Mouse (Mus musculus): ENCODE data around the gene Myh11. TPM values are rescaled to one million over a fixed set of nuclear protein-coding genes. Genes with fewer than 3 reads are reported as not detected.

Myh11 gene
- total RNA-seq, 2 experiments from 2014 or later, result 14.1 to 17.6 TPM

GRCm38 (mm10) chr16:14292205-14293199, 1.3 kb upstream of the Myh11 start:
- intact Hi-C loops (cut with DNase I), result loop anchor here (5.0 kb wide), 1 partner anchor 35 kb away; no protein-coding TSS in a partner anchor
- DNase-seq, result peak in 1 of 2 experiments; percentile 18

DNA sequence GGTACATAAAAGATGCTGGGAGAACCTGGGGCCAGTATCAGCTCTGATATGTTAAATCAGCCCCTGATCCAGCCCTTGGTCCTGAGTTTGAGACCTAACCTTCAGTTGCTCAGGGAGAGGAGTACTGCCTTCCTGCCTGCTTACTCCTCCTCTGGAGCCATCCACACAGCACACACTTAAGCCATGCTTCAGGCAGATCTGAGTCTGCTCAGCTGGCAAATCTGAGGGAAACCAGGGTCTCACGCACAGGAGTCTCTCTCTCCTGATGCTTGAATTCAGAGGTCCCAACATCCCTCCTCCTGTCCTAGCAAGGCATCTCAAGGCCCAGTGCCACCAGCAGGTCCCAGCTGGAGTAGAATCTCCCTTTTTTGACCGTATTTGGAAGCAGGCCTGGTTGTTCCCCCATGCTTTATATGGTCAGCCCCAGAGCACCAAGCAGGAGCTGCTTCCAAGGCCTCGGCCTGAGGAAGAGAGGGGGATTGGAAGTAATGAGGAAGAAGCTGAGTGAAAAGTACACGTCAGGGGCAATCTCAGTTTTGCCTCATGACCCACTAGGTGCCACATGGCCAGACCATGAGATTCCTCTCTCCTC, 18.7 kb downstream of the Myh11 start:
- intact Hi-C loops (cut with DNase I), result no loop called here
- DNase-seq, result no peak

GRCm38 (mm10) chr16:14265203-14265920, 25.8 kb downstream of the Myh11 start:
- intact Hi-C loops (cut with DNase I), result no loop called here

DNA sequence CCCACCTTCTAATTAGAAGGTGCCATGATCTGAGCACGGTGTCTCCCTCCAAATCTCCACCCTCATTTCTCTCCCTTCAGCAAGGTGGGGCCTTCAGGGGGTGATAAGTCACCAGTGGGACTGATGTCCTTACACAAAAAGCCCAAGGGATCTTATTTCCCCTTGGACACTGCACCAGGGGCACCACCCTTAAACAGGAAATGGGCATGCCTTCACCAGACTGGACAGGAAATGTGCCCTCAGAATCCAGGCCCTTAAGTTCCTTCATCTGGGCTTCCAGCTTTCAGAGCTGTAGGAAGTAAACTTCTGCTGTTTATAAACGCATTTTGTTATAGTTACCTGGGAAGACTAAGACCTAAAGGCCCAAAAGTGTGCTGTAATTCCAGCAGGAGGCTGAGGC, 26.7 kb downstream of the Myh11 start:
- intact Hi-C loops (cut with DNase I), result no loop called here
- DNase-seq, result no peak

More at GRCm38 (mm10) chr16:14265203-14265920, 25.8 kb downstream of the Myh11 start:
- DNase-seq, result no peak

DNA sequence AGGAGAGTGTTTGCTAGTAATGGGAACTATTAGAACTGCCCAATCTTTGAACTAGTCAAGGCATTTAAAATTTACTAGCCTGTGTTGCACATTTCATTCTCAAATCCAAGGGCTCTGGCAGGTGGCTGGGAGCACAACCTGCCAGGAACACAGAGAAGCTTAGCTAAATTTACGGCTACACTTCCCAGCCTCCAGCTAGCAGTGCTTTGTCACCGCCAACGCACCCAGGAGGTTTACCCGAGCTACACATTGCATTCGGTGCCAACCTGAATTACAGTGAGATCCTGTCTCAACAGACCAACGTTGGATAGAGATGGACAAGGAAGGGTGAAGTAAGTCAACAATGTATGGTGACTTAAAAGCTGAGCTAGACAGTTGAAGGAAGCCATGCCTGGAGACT, 27.9 kb downstream of the Myh11 start:
- intact Hi-C loops (cut with DNase I), result no loop called here

DNA sequence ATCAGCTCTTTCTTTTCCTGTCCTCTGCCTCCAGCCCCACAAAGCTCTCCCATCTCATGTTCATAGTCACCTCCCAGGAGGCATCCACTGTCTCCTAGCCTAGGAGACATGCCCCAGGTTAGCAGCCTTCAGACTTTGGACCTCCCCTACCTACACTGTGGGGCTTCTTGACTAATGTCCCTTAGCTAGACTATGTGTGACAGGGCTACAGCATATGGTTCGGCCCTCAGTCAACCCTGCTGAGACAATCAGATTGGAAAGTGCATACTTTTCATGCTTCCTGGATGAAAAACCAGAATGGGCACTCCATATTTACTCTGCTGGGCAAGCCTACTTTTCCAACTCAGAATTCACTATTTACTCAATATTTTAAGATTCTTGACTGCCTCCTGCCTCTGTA, 28.8 kb downstream of the Myh11 start:
- intact Hi-C loops (cut with DNase I), result no loop called here

More for the DNA sequence above, 27.9 kb downstream of the Myh11 start:
- DNase-seq, result no peak

DNA sequence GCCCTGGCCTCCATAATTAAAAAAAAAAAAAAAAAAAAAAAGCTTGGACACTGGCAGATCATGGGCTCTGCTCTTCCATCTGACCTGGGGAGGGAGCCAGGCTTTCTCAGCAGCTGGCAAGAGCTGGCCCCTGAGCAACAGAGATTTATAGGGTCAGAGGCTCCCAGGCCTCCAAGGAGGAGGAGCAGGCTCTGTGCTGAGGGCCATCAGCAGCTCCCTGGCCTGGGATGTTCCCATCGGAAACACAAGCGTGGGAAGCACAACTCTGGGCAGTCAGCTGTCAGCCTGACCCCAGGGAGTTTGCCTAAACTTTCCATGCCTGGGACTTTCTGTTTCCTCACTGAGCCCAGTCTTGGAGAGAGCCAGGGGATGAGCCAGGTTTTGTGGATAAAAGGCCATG, 32.3 kb downstream of the Myh11 start:
- DNase-seq, result peak; percentile 55 to 74
- intact Hi-C loops (cut with DNase I), result loop anchor here (5.0 kb wide), 1 partner anchor 33 kb away; the partner anchor contains the start of gene Myh11

More for the DNA sequence above, 28.8 kb downstream of the Myh11 start:
- no peak for DNase-seq

- intact Hi-C loops (cut with DNase I), result no loop called here
- no peak for DNase-seq
Measured at GRCm38 (mm10) chr16:14253586-14253985, 37.6 kb downstream of the Myh11 start.

GRCm38 (mm10) chr16:14252877-14253276, 38.3 kb downstream of the Myh11 start:
- DNase-seq, result no peak
- intact Hi-C loops (cut with DNase I), result no loop called here

DNA sequence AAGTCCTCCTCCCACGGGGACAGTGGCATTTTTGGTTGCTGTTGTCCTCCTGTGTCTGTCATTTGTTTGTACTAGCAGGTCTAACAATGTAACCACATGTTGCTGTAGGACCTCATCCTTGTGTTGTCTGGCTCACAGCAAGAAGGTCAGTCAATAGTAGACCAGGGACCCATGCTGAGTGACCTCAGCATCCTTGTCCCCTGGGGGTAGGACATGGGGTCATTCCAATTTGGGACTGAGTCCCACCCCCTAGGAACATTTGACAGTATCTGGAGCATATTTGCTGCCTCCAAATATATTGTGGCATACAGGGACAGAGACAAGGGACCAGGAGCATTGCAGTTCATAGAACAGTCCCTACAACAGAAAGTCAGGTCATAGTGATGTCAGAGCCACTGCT, 41.3 kb downstream of the Myh11 start:
- intact Hi-C loops (cut with DNase I), result no loop called here
- peak in 1 of 2 experiments; percentile 30 for DNase-seq

- intact Hi-C loops (cut with DNase I), result no loop called here
- DNase-seq, result no peak
Measured at GRCm38 (mm10) chr16:14242553-14242952, 48.6 kb downstream of the Myh11 start.

DNA sequence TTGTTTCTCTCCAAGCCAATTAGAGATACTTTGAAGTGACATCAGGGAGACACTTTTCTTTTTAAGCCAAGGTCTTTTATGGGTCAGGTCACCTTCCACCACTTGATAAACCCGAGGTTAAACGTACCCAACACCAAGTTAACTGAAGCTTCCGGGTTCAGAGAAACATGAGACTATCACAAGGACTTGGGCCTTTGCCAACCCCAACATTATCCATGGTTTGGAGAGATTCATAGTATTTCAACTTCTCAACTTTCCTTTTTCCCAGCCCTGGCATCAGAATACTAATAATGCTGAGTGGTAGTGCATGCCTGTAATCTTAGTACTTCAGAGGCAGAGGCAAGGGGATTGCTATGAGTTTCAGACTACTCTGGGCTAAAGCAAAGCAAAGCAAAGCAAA, 49.1 kb downstream of the Myh11 start:
- intact Hi-C loops (cut with DNase I), result no loop called here
- DNase-seq, result no peak

DNA sequence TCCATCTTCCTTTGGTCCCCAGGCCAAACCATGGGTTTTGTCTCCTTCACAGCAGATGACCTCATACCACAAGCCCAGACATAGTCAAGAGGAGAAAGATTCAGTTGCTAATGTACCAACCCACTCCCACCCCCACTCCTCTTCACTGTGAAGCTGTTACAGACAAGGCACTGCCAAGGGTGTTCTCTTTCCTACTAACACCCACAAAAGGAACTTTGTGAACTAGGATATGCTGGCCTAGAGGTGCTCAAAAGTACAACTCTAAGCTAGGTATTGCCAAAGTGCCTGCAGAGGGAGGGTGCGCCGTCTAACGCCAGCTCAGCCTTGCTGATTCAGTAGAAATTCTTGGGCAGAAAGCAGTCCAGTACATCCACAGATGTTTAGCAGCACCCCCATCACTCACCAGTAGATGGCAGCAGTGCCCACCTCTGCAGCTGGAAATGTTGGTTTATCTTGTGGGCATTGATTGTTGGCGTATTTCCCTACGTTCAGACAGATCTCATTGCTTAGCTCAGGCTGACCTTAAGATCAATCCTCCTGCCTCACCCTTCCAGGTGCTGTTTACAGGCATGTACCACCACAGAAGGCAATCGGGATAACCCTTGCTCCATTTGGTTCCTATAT, 54.0 kb downstream of the Myh11 start:
- intact Hi-C loops (cut with DNase I), result loop anchor here (5.0 kb wide), 2 partner anchors 75 to 210 kb away; no protein-coding TSS in a partner anchor
- DNase-seq, result peak; percentile 64 to 77

GRCm38 (mm10) chr16:14215156-14215555, 76.0 kb downstream of the Myh11 start:
- intact Hi-C loops (cut with DNase I), result no loop called here
- no peak for DNase-seq

DNA sequence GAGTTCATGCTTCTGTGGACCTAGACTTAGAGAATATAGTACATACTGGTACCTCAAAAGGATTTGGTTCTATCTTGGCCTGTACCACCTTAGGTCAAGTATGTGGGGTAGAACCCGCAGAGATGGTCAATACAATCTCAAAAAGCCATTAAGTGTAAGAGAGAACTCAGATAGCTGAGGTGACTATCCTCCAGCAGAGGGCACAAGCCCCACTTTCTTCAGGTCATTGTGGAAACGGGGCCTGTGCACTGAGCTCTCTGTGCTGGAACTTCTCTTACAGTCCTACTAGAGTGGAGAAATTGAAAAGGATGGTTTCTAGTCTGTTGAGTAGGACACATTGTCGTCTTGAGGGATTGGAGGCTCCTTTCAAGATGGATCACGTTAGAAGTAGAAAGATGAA, 92.4 kb downstream of the Myh11 start:
- no peak for DNase-seq
- intact Hi-C loops (cut with DNase I), result no loop called here

DNA sequence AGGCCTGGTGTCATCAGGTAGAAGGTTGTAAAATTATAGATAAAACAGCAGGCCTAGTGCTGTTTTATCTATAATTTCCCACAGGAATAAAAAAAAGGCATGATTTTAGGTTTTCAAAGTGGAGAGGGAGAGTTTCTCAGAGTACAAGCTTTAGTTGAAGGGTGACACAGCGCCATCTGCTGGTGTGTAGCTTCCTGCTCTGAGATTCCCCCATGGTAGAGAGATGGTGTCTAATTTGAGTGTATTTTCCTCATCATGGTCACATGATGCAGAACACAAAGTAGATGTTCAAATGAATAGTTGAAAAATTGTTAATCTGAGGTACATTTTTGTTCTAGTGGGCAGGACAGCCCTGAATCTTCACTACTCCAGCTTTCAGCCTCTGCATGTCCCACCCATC, 95.7 kb downstream of the Myh11 start:
- DNase-seq, result peak; percentile 31 to 42

GRCm38 (mm10) chr16:14194164-14194950, 96.8 kb downstream of the Myh11 start:
- no peak for DNase-seq
- intact Hi-C loops (cut with DNase I), result no loop called here

More for the DNA sequence above, 95.7 kb downstream of the Myh11 start:
- intact Hi-C loops (cut with DNase I), result no loop called here

- intact Hi-C loops (cut with DNase I), result no loop called here
Measured at GRCm38 (mm10) chr16:14185516-14185915, 105.7 kb downstream of the Myh11 start.

DNA sequence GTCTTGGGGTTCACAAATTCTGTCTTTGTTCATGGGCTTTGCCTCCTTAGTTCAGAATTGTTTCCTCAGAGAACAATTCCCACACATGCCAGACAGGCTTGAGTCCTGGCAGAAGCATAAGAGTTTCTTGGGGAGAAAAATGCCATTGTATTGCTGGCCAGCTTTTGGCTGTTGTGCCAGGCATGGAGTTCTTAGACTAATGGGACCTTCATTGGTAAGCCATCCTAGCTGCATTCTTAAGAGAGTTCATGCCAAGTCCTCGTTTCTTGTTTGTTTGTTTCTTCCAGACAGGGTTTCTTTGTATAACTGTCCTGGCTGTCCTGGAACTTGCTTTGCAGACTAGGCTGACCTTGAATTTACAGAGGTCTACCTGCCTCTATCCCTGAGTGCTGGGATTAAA, 107.3 kb downstream of the Myh11 start:
- no peak for DNase-seq
- intact Hi-C loops (cut with DNase I), result no loop called here

More at GRCm38 (mm10) chr16:14185516-14185915, 105.7 kb downstream of the Myh11 start:
- no peak for DNase-seq
